Mouse (Mus musculus) right cerebral cortex, postnatal 25 days (tissue): ENCODE measurements around the gene Flt3l.
"Not testable (repeated sequence)": the region's sequence is repeated elsewhere in the genome, so short reads cannot be mapped to it uniquely, and the experiment has no call there.

Source experiments
- DNase-seq: peaks from one replicate; pipeline ENCODE4 v3.0.0; 2022

The Flt3l gene

GRCm38 (mm10) chr7:45162996-45163615, 26.9 kb upstream of the Flt3l start:
- no peak for DNase-seq

- DNase-seq, result no peak
Observed at GRCm38 (mm10) chr7:45162551-45162950, 26.3 kb upstream of the Flt3l start.

GRCm38 (mm10) chr7:45161612-45162473, 25.6 kb upstream of the Flt3l start:
- peak; percentile 96 for DNase-seq

GRCm38 (mm10) chr7:45160866-45161265, 24.6 kb upstream of the Flt3l start:
- no peak for DNase-seq

- no peak for DNase-seq
Observed at GRCm38 (mm10) chr7:45160316-45160800, 24.1 kb upstream of the Flt3l start.

- DNase-seq, result no peak
Observed at GRCm38 (mm10) chr7:45158991-45159390, 22.8 kb upstream of the Flt3l start.

GRCm38 (mm10) chr7:45157459-45157858, 21.2 kb upstream of the Flt3l start:
- DNase-seq, result peak; percentile 60

GRCm38 (mm10) chr7:45156206-45156605, 20.0 kb upstream of the Flt3l start:
- DNase-seq, result no peak

GRCm38 (mm10) chr7:45155590-45155989, 19.4 kb upstream of the Flt3l start:
- no peak for DNase-seq

GRCm38 (mm10) chr7:45154993-45155514, 18.8 kb upstream of the Flt3l start:
- no peak for DNase-seq

GRCm38 (mm10) chr7:45154096-45154992, 18.1 kb upstream of the Flt3l start, which contains the start of the genes Pih1d1 and Aldh16a1:
TSS of gene Pih1d1 (plus strand) at chr7:45154303.
TSS of gene Aldh16a1 (minus strand) at chr7:45154584.
- DNase-seq, result peak; percentile 97

- DNase-seq, result no peak
Observed at GRCm38 (mm10) chr7:45153586-45153985, 17.4 kb upstream of the Flt3l start.

- not testable (repeated sequence) for DNase-seq
Observed at GRCm38 (mm10) chr7:45153052-45153451, 16.8 kb upstream of the Flt3l start.

GRCm38 (mm10) chr7:45151303-45151702, 15.1 kb upstream of the Flt3l start:
- no peak for DNase-seq

GRCm38 (mm10) chr7:45150321-45150720, 14.1 kb upstream of the Flt3l start:
- DNase-seq, result no peak

- DNase-seq, result no peak
Observed at GRCm38 (mm10) chr7:45149545-45149944, 13.3 kb upstream of the Flt3l start.

GRCm38 (mm10) chr7:45148534-45149098, 12.4 kb upstream of the Flt3l start:
- DNase-seq, result no peak

GRCm38 (mm10) chr7:45147899-45148298, 11.7 kb upstream of the Flt3l start:
- no peak for DNase-seq

GRCm38 (mm10) chr7:45147267-45147666, 11.0 kb upstream of the Flt3l start:
- DNase-seq, result no peak

GRCm38 (mm10) chr7:45145460-45145859, 9.2 kb upstream of the Flt3l start:
- no peak for DNase-seq

- DNase-seq, result no peak
Observed at GRCm38 (mm10) chr7:45144368-45145174, 8.3 kb upstream of the Flt3l start.
